Mouse (Mus musculus): ENCODE results near the gene Rbm4.
"Not testable (repeated sequence)": the region's sequence is repeated elsewhere in the genome, so short reads cannot be mapped to it uniquely, and the experiment has no call there.

The Rbm4 gene

DNA sequence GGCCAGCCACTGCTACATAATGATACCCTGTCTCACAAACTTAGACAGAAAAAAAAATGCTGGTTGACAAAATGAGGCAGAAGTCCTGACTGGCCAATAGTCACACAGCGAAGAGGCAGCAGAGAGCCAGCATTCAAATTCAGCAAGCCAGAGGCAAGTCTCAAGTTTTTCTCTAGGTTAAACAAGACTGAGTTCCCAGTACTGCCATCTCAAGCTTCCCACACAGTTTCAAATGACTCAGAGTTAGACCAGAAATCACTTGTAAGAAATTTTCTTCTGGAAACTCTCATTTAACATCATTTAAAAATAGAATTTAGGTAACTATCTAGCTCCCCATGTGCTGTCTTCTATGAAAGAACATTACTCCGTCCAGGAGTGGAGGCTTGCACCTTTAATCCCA lies 4.1 kb upstream of the Rbm4 start:
- no peak for DNase-seq (ENCODE audit: low spot score in 2 of 2)

DNA sequence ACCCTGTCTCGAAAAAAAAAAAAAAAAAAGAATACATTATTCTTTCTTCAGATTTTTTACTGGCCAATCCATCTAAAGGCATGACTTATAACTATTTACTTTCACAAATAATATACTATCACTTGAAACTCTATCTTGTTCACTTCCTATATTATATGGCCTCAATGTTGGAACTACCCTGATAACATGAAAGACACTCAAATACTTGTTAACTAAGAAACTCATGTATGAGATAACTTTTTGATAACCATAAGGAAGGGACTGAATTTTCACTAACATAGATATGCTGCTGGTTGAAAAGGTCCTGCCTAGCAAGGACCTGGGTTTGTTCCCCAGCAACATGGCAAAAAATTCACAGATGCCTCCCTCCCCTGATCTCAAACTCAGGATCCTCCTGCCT lies 2.2 kb upstream of the Rbm4 start:
- no peak for DNase-seq (ENCODE audit: low spot score in 2 of 2)

DNA sequence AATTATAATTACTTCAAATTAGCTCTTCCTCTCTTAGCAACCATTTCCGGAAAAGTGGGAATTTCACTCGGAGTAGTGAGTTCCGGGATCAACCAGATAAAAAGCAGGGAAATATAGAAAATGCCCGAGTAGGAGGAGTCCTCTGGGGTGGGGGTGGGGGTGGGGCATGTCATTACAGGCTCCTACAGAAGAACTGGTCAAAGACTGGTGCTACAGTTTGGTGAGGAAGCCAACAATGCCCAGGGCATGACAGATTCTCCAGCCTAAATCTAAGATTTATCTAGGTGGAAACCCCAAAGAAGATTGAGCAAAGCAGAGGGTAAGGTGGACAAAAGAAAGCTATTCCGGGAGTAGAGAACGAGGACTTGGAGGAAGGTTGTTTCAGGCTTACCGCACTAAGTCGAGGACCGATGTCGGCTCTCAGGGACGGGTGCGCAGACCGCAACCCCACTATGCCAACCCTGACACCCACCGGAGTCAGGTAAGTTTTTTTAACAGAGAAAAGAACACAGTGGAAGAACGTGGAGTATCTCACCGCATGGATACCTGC lies 345 bp downstream of the Rbm4 start:
- no peak for DNase-seq (ENCODE audit: low spot score in 2 of 2)

DNA sequence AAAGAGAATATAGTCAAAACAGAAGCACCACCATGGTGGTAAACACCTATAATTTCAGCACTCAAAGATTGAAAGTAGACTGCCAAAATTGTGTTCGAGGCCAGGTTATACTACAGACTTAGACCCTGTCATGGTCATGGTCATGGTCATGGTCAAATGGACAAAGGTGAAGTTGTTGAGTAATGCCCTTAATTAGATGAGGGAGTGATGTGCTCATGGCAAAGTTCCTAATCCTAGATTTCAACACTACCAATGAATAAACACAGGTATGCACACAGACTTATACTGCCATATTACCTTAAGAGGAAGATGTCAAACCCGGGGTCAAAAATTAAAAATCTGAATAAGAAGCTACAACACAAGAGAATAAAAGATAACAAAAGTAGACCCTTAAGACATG lies 7.4 kb downstream of the Rbm4 start:
- no peak for DNase-seq (ENCODE audit: low spot score in 2 of 2)

DNA sequence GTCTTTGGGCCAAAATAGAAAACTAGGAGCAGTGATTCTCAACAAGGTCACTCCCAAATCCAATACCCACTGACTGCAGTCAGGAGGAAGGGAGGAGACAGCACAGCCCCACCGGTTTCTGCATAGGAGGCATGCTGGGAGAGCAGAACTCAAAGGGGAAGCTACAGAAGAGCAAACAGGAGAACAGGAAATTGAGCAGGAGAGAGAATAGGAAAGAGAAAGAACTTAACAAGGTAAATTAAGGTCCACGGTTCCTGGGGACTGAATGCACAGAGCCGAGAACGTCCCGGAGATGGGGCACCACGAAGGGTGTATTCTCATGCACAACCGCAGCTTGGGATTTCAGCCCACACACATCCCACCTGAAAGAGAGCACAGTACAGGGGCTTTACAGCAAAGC lies 8.5 kb downstream of the Rbm4 start:
- DNase-seq (ENCODE audit: low spot score in 2 of 2), result no peak

DNA sequence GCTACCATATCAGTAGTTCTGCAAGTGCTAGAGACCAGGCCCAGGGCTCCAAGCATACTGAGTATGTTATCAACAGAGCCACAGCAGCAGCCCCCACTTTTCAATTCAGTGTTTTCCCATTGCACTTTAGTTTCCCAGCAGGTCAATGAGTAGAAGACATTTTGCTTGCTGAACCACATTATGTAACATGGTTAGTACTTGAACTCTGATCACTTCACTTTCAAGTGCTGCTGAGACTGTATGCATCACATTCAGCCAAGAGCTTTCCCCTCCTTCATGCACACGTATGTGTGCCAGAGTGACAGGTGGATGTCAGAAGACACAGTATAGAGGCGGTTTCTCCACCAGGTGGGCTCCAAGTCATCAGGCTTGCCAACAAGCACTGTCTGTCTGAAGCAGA lies 10.8 kb downstream of the Rbm4 start:
- DNase-seq (ENCODE audit: low spot score in 2 of 2), result no peak

DNA sequence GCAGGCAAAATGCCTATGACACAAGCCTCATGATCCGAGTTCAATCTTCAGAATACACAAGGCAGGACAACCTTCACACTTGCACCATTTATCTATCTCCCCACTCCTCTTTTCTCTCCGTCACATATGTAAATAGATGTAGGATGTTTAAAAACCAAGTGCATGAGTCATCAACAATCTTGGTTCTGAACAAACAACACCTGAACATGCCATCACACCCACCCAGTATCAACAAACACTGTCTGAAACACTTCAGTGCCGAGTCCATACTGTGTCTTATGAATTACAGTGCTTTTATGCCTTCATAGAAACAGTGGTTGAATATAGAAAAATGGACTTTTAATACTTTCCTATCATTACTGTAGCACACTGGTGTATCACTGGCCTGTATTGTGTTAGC lies 20.9 kb downstream of the Rbm4 start:
- DNase-seq (ENCODE audit: low spot score in 2 of 2), result no peak

DNA sequence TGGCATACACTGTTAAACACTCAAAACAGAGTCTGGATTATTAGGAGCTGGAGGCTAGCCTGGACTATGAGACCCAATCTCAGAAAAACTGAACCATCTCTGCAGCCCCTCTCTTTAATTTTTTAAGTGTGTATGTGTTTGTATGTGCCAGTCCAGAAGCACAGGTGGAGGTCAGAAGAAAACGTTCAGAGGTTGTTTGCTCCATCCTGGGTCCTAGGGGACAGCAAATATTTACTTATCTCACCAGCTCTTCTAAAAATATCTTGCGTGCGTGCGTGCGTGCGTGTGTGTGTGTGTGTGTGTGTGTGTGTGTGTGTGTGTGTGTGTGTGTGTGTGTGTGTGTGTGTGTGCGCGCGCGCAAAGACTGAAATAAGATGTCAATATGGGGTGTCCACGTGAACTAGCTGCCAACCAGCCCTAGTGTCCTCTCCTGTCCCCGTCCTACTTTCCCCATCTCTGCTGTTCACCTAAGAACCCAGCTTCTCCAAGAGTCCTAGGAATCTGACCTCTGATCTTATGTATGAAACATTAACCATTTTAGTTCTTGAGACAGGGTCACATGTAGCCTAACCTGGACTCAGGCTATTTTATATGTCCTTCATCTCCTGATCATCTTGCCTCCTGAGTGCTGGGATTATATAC lies 26.1 kb downstream of the Rbm4 start:
- DNase-seq (ENCODE audit: low spot score in 2 of 2), result no peak

DNA sequence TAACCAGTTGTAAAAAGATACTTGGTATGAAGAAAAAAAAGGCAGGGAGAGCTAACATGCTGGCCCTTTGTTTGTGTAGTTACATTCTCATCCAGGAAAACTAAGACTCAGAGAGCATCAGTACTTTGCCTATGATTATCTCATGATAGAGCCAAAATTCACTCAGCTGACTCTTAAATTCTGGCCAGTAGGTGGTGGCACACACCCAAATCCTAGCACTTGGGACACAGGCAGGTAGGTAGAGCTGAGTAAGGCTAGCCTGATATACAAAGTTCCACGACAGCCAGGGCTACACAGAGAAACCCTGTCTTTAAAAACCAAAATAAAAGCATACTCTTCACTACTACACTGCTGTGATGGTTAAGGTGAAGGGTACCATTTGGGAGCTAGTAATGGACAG lies 30.8 kb downstream of the Rbm4 start:
- DNase-seq (ENCODE audit: low spot score in 2 of 2), result no peak

DNA sequence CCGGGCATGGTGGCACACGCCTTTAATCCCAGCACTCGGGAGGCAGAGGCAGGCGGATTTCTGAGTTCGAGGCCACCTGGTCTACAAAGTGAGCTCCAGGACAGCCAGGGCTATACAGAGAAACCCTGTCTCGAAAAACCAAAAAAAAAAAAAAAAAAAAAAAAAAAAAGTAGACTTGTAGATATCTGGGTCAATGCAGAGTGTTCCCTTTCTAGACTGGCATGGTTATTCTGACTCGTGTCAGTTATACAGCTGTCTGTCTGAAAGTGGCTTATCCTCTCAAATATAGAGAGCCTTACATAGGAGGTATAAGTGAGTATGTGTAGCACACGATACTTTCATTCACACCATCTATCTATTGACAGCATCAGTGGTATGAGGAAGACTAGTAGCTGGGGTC lies 33.2 kb downstream of the Rbm4 start:
- not testable (repeated sequence) for DNase-seq (ENCODE audit: low spot score in 2 of 2)

DNA sequence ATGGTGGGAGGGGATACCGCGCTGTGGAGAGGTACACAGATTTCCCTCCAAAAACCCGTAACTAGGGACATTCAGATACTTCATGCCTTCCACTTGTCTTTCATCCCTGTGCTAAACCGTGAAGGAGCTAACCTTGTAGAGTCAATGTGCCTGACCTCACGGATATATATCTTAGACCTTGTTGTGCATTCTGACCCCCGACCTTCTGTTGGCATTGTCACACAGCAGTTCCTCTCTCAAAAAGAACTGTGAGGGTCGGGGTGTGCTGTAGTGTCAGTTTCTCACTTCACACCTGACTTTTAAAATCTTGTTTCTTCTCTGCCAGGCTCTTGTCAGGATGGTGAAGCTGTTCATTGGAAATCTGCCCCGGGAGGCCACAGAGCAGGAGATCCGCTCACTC lies 36.8 kb downstream of the Rbm4 start:
- DNase-seq (ENCODE audit: low spot score in 2 of 2), result no peak

DNA sequence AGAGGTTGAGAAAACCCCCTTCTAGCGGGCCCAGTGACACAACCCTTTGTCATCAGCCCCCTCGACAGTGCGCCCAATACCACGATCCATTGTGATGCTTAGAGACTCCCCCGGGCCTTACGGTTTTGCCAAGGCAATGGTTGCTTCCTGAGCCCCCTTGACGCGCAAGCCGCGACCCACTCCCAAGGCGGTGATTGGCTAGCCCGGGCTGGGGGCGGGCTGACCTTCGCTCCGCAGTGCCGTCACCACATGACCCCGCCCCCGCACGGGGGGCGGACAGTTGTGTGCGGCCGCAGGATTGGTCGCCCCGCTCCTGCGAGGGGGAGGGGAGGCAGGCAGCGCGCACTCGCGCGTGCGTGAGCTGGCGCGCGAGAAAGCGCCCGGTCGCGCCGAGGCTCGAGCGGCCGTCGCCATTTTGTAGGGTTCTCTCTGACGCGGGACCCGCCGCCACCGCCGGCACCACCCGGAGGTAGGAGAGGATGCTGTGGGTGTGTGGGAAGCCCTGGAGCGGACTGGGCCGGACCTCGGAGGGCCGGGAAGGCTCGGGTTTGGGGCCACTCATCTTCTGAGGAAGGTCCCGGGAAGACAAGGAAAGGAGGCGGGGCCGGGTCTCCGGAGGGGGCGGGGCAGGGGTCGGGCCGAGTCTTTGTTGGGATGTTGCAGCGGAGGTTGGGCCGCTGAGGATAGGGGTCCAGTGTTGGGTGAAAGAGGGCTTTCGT lies 37.3 kb downstream of the Rbm4 start, which contains the start of gene Rbm4b:
TSS of gene Rbm4b (plus strand) at position 305 of the 719 bp plus-strand sequence.
- peak; percentile 93 to 96 for DNase-seq (ENCODE audit: low spot score in 2 of 2)

DNA sequence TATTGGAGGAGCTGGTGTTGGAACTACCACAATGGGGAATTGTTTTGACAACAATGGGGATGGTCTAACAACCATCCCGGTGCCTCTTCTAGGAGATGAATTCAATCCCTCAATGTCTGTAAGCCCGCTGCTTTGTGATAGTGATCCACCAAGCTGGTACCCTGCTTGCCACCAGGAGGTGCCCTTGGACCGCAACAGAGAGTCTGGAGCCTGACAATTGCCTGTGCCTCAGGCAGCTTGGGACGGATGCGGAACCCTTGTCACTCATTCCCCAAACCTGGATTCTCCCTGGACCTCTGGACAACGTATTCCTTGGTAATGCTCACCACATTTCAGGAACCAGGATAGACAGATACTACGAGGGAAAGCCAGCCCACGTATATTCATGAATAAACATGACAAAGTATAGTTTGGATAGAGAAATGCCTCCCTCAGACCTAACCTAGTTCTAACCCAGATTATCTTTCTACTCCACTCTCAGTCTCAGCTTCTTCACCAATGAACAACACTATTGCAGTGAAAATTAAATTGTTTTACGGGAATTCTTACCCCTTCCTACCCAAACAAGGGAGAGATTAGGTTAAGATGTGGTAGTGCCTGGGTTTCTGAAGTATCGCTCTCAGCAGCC lies 38.0 kb downstream of the Rbm4 start:
- DNase-seq (ENCODE audit: low spot score in 2 of 2), result peak; percentile 76 to 94

DNA sequence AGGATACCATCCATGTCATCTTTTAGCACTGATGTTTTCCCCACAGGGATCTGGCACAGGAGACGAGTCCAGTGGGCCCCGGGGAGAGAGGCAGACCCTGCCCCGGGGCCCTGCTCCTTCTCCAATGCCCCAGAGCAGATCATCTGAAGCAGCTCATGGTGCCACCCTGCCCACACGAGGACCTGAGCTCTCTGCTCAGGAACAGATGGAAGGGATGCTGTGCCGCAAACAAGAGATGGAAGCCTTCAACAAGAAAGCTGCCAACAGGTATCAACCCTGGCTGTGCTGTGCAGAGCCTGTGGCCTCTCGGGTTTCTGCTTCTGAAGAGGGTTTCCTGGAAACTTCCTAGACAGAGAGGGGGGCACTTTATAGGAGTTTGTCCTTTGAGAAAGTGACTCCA lies 43.7 kb downstream of the Rbm4 start:
- DNase-seq (ENCODE audit: low spot score in 2 of 2), result no peak

DNA sequence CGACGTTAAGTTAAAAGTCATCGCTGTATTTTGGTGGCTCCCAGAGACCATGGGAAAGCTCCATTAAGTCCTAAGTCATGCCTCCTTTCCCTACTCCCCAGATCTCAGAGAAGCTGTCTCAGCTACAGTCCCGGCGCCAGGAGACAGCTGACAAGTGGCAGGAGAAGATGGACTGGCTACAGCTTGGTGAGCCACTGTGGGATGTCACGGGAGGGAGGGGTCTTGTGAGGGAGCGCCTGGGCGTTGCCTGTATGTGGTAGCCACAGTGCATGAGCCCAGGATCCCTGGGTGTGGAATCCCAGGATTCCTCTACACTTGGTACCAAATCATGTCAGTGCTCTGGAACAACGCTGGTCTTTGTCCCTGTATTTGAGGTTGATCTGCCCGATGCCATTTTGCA lies 45.2 kb downstream of the Rbm4 start:
- no peak for DNase-seq (ENCODE audit: low spot score in 2 of 2)

DNA sequence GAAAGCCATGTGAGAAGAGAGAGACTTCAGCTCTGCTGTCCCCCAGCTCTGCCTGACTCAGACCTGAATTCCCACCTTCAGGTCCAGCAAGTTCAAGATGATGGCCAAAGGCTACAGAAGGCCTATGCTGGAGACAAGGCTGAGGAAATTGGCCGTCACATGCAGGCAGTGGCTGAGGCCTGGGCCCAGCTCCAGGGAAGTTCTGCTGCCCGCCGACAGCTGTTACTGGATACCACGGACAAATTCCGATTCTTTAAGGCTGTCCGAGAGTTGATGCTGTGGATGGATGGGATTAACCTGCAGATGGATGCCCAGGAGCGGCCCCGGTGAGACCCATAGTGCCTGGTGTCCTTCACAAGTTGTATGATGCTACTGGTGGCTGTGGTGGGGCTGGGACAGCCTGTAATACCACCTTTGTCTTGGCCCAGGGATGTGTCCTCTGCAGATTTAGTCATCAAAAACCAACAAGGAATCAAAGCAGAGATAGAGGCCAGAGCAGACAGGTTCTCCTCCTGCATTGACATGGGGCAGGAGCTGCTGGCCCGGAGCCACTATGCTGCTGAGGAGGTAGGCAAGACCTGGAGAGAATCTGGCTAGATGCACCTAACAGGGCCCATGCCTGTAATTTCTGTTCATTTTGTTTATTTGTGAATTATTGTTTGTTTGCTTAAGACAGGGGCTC lies 45.9 kb downstream of the Rbm4 start:
- no peak for DNase-seq (ENCODE audit: low spot score in 2 of 2)

DNA sequence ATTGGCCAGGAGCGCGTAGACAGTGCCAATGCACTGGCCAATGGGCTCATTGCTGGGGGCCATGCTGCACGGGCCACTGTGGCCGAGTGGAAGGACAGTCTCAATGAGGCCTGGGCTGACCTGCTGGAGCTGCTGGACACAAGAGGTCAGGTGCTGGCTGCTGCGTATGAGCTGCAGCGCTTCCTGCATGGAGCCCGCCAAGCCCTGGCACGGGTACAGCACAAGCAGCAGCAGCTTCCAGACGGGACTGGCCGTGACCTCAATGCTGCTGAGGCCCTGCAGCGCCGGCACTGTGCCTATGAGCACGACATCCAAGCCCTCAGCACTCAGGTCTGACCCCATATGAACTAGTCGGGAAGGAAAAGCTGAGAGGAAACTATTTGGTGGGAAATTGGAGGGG lies 47.1 kb downstream of the Rbm4 start:
- no peak for DNase-seq (ENCODE audit: low spot score in 2 of 2)

DNA sequence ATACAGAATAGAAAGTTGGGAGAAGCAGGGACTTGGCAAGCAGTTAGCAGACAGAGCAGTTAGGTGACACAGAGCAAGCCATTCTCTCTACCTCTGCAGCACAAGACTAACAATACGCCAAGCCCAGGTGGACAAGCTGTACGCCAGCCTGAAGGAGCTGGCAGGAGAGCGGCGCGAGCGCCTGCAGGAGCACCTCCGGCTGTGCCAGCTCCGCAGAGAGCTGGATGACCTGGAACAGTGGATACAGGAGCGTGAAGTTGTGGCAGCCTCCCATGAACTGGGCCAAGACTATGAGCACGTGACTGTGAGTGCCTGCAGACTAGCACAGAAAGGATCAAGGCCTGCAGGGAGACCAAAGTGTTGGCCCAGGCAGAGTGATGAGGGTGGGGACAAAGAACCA lies 48.0 kb downstream of the Rbm4 start:
- DNase-seq (ENCODE audit: low spot score in 2 of 2), result no peak

DNA sequence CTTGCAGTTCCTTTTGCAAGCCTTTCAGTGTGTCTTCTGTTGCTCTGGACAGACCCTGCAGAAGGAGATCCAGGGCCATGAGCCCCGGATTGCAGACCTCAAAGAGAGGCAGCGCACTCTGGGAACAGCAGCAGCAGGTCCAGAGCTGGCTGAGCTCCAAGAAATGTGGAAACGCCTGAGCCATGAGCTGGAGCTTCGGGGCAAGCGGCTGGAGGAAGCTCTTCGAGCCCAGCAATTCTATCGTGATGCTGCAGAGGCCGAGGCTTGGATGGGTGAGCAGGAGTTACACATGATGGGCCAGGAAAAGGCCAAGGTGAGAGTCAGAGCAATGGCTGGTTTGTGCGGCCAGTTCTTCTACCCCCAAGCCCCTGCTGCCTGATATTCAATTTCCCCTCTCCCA lies 48.6 kb downstream of the Rbm4 start:
- DNase-seq (ENCODE audit: low spot score in 2 of 2), result no peak

DNA sequence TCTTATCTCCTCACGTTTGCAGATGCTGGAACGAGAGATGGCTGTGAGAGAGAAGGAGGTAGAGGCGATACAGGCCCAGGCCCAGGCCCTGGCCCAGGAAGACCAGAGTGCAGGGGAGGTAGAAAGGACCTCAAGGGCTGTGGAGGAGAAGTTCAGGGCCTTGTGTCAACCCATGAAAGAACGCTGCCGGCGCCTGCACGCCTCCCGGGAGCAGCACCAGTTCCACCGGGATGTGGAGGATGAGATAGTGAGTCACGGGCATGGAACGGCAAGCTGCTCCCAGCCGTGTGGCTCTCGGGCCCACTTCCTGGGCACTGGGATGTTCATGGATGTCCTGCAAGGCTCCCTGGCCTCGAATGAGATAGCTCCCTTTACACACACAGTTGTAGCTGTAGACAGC lies 49.7 kb downstream of the Rbm4 start:
- no peak for DNase-seq (ENCODE audit: low spot score in 2 of 2)

DNA sequence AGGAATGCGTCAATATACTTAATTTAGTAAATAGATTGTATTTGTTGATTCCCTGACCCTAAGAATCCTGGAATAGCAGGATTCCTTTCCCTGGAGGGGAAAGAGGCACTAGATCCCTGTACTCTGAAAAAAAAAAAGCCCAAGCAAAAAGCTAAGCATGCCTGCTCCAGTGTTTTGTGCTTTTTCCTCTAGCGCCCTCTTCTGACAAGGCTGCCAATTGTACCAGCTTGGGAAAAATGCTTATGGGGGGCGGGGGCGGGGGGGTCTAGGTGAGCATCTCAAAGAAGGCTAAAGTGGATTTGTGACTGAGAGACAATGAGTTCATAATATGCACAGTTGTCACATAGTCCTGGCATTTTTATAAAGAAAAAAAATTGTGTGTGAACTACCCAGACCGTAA lies 50.2 kb downstream of the Rbm4 start:
- DNase-seq (ENCODE audit: low spot score in 2 of 2), result no peak

DNA sequence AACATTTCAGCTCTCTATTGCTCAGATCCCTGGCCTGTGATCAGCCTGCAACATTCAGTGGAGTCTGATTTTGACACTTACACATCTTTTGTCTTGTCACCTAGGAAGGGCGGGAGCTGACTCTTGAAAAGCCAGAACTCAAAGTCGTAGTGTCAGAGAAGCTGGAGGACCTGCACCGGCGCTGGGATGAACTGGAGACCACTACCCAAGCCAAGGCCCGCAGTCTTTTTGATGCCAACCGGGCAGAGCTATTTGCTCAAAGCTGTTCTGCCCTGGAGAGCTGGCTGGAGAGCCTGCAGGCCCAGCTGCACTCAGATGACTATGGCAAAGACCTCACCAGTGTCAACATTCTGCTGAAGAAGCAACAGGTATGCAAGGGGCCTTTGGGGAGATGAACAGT lies 51.5 kb downstream of the Rbm4 start:
- DNase-seq (ENCODE audit: low spot score in 2 of 2), result no peak
